Mouse (Mus musculus): ENCODE results near the gene Cdc26.

DNA sequence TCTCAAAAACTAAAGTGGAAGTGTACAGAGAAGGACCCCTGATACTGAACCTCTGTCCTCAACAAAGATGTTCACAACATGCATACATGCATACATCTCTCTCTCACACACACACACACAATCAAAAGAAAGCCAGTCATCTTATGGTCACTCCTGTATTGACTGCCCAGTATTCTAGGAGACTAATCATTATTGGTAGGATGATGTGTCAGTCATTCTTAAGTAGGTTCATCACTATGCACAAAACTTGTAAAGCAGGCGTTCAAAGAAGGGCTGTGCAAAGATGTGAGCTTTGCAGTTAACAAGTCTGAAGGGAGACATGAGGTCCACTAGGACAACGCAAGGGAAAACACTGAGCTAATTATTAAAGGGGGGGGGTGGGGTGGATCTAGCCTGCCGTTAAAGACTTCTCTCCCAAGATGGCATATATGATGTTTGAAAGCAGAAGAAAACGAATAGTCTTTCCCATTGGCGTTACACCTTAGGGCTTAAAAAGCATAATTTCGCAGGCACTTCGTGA, 49.1 kb downstream of the Cdc26 start:
- no peak for TF ChIP-seq POLR2A (IDR thresholded peaks at IDR 0.05; ENCODE audit: low read depth, low read length)
- no peak for TF ChIP-seq CTCF (conservative IDR thresholded peaks at IDR 0.05; ENCODE audit: insufficient read depth, insufficient read length, low read depth, low read length)

Measured in kidney, adult 2 months (tissue).